Mouse (Mus musculus): ENCODE measurements around the gene Slc13a2.

The Slc13a2 gene

DNA sequence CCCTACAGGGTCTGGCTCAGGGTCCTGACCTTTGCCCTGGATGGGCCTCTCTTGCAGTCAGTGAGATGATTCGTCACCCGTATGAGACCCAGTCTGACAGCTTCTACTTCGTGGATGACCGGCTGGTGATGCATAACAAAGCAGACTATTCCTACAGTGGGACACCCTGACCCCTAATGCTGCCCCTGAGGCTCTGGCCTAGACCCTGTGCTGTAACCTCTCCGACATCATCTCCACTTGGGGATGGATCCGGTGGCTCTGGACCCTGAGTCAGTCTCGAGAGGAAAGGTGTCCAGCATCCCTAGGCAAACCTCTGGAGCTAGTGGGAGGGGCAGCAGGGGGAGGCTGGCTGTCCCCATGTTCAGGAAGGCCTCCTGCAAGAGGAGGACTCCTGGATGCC is 73.5 kb downstream of the Slc13a2 start:
- no peak for DNase-seq

DNA sequence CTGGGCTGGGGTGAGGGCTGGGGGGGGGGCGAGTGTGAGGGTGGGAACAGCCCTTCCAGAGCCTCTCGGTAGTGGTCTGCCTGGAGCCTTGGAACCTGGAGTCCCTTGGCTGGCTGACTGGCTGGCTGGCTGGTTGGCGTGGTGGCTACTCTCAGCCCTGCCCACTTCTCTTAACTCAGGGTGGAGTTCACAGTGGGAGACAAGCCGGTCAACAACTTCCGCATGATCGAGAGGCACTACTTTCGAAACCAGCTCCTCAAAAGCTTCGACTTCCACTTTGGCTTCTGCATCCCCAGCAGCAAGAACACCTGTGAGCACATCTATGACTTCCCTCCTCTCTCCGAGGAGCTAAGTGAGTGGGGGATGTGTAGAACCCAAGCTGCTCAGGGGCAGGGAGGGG is 74.1 kb downstream of the Slc13a2 start:
- no peak for DNase-seq
